24 mouse cellular contexts compared by ENCODE assay signal in genomic region chr6:117567691-117568090, GRCm38 (mm10).
DNase-seq lines count a peak whose midpoint lies in the region; ATAC-seq lines count a peak whose summit lies in the region.
"Had no signal": no experiment of that assay in that cellular context is flagged by ENCODE, and none has a peak within 500 bp of the region (broad histone marks: within the 10 kb centered on the region; RNA-seq: fewer than 3 reads in every experiment).

No protein-coding gene starts in this region.

- H3K4me3 ChIP-seq in forebrain, embryonic 11.5 days (ENCODE audit: low read depth, low read length), result no peak overlapping the region
- H3K4me3 ChIP-seq in forebrain, embryonic 14.5 days (ENCODE audit: low read depth, low read length), result no peak overlapping the region
- no peak overlapping the region for H3K4me3 ChIP-seq in heart, embryonic 10.5 days
- no peak overlapping the region for H3K4me3 ChIP-seq in heart, embryonic 13.5 days
- H3K4me3 ChIP-seq: embryonic facial prominence, embryonic 10.5 days; embryonic facial prominence, embryonic 12.5 days; forebrain, embryonic 12.5 days; forebrain, embryonic 15.5 days had no signal

- no peak overlapping the region for H3K4me2 ChIP-seq in forebrain, embryonic 11.5 days (ENCODE audit: low read depth, low read length, severe bottlenecking)
- no peak overlapping the region for H3K4me2 ChIP-seq in forebrain, embryonic 14.5 days (ENCODE audit: low read length)
- H3K4me2 ChIP-seq in heart, embryonic 13.5 days, result no peak overlapping the region
- H3K4me2 ChIP-seq: embryonic facial prominence, embryonic 12.5 days; forebrain, embryonic 12.5 days; forebrain, embryonic 15.5 days had no signal

- no peaks in the 10 kb centered on the region for H3K36me3 ChIP-seq in forebrain, embryonic 11.5 days (ENCODE audit: control insufficient read depth, insufficient read depth, low read length)
- H3K36me3 ChIP-seq in forebrain, embryonic 14.5 days (ENCODE audit: control insufficient read depth, insufficient read depth, low read length), result no peaks in the 10 kb centered on the region
- H3K36me3 ChIP-seq in heart, embryonic 10.5 days, result no peaks in the 10 kb centered on the region
- no peaks in the 10 kb centered on the region for H3K36me3 ChIP-seq in heart, embryonic 13.5 days
- H3K36me3 ChIP-seq: embryonic facial prominence, embryonic 10.5 days; embryonic facial prominence, embryonic 12.5 days; forebrain, embryonic 12.5 days; forebrain, embryonic 15.5 days; G1E had no signal

- no peak for ATAC-seq in forebrain, embryonic 11.5 days (replicated peaks; ENCODE audit: low FRiP score)
- no peak for ATAC-seq in forebrain, embryonic 14.5 days
- no peak for ATAC-seq in heart, embryonic 13.5 days (ENCODE audit: extremely low read depth, insufficient number of reproducible peaks, low FRiP score, low TSS enrichment)
- ATAC-seq: activated CD4-positive, CD25-positive, alpha-beta regulatory T cell, adult 4 months; CD4-positive, CD25-positive, alpha-beta regulatory T cell, adult 4 months; forebrain, embryonic 15.5 days; forebrain, postnatal 0 days; Patski had no signal

- H3K27me3 ChIP-seq in forebrain, embryonic 11.5 days (ENCODE audit: control insufficient read depth, insufficient read depth, low read length), result no peaks in the 10 kb centered on the region
- no peaks in the 10 kb centered on the region for H3K27me3 ChIP-seq in forebrain, embryonic 14.5 days (replicated peaks; ENCODE audit: control insufficient read depth, insufficient read depth, low read length)
- peaks cover 15% of the 10 kb centered on the region; the same call in 1 of the 2 replicates for H3K27me3 ChIP-seq in heart, embryonic 10.5 days (ENCODE audit: insufficient read depth, poor library complexity, severe bottlenecking)
- H3K27me3 ChIP-seq in heart, embryonic 13.5 days (replicated peaks), result peaks cover 10% of the 10 kb centered on the region
- H3K27me3 ChIP-seq: embryonic facial prominence, embryonic 12.5 days; forebrain, embryonic 12.5 days; forebrain, embryonic 15.5 days; Patski had no signal

- no peak overlapping the region for H3K27ac ChIP-seq in forebrain, embryonic 11.5 days (ENCODE audit: low read depth, low read length)
- H3K27ac ChIP-seq in forebrain, embryonic 14.5 days (ENCODE audit: low read depth, low read length), result no peak overlapping the region
- 0 out of 2 replicates have a peak overlapping the region, but pooled peaks have one; percentile 29 for H3K27ac ChIP-seq in heart, embryonic 10.5 days
- H3K27ac ChIP-seq in heart, embryonic 13.5 days (replicated peaks), result peak overlapping the region; percentile 31; the same call in 1 of the 2 replicates
- H3K27ac ChIP-seq: embryonic facial prominence, embryonic 10.5 days; embryonic facial prominence, embryonic 12.5 days; forebrain, embryonic 12.5 days; forebrain, embryonic 15.5 days had no signal

- H3K9me3 ChIP-seq in forebrain, embryonic 11.5 days (ENCODE audit: control insufficient read depth, low read length), result no peaks in the 10 kb centered on the region
- no peaks in the 10 kb centered on the region for H3K9me3 ChIP-seq in forebrain, embryonic 14.5 days (replicated peaks; ENCODE audit: control insufficient read depth, low read length)
- no peaks in the 10 kb centered on the region for H3K9me3 ChIP-seq in heart, embryonic 10.5 days
- H3K9me3 ChIP-seq in heart, embryonic 13.5 days, result no peaks in the 10 kb centered on the region
- H3K9me3 ChIP-seq: embryonic facial prominence, embryonic 10.5 days; embryonic facial prominence, embryonic 12.5 days; forebrain, embryonic 12.5 days; forebrain, embryonic 15.5 days had no signal

- H3K9ac ChIP-seq in forebrain, embryonic 11.5 days (ENCODE audit: low read length), result no peak overlapping the region
- H3K9ac ChIP-seq in forebrain, embryonic 14.5 days (ENCODE audit: low read length), result no peak overlapping the region
- no peak overlapping the region for H3K9ac ChIP-seq in heart, embryonic 13.5 days
- H3K9ac ChIP-seq: embryonic facial prominence, embryonic 12.5 days; forebrain, embryonic 12.5 days; forebrain, embryonic 15.5 days; forebrain, postnatal 0 days had no signal

- 89% methylated on average over 5 of the region's 5 CpGs for WGBS in forebrain, embryonic 11.5 days
- WGBS in forebrain, embryonic 14.5 days, result 84% methylated on average over 5 of the region's 5 CpGs
- 26% methylated on average over 5 of the region's 5 CpGs for WGBS in heart, embryonic 10.5 days
- WGBS in heart, embryonic 13.5 days, result 19% methylated on average over 5 of the region's 5 CpGs

- DNase-seq in forebrain, embryonic 11.5 days (ENCODE audit: low spot score), result peak; percentile 10
- DNase-seq in forebrain, embryonic 14.5 days (ENCODE audit: low spot score), result no peak
- DNase-seq in heart, embryonic 10.5 days (ENCODE audit: low spot score), result peak; percentile 72
- no peak for DNase-seq in heart, adult 18-20 months
- DNase-seq in heart, adult 8-10 months (ENCODE audit: low spot score), result no peak
- DNase-seq: adrenal gland, adult 8-10 months; adrenal gland, postnatal 14 days; adrenal gland, postnatal 36 days; B cell, adult 2 months; cerebellum, adult 11-12 months; cerebellum, adult 2 months; cerebellum, adult 9-10 months; cerebellum, postnatal 10 days; cerebellum, postnatal 25 days; forebrain, postnatal 0 days had no signal

- H3K4me1 ChIP-seq in forebrain, embryonic 11.5 days (replicated peaks; ENCODE audit: control insufficient read depth, insufficient read depth, low read length), result no peaks in the 10 kb centered on the region
- no peaks in the 10 kb centered on the region for H3K4me1 ChIP-seq in forebrain, embryonic 14.5 days (ENCODE audit: control insufficient read depth, insufficient read depth, low read length)
- H3K4me1 ChIP-seq in heart, embryonic 10.5 days, result peaks cover 28% of the 10 kb centered on the region
- peaks cover 53% of the 10 kb centered on the region for H3K4me1 ChIP-seq in heart, embryonic 13.5 days
- H3K4me1 ChIP-seq: forebrain, embryonic 12.5 days had no signal

Comparison
In these comparisons a context has a peak if more than half of its experiments do, and no peak if none do; other contexts are left out.
1. DNase-seq: peak in forebrain, embryonic 11.5 days (single experiment) and heart, embryonic 10.5 days (single experiment); none in forebrain, embryonic 14.5 days (single experiment), heart, adult 18-20 months (0 of 2) and heart, adult 8-10 months (single experiment).
2. H3K27ac ChIP-seq: peak in heart, embryonic 10.5 days (single experiment) and heart, embryonic 13.5 days (single experiment); none in forebrain, embryonic 11.5 days (single experiment) and forebrain, embryonic 14.5 days (single experiment).